ENCODE assay signal across 29 mouse cellular contexts in the genomic region with DNA sequence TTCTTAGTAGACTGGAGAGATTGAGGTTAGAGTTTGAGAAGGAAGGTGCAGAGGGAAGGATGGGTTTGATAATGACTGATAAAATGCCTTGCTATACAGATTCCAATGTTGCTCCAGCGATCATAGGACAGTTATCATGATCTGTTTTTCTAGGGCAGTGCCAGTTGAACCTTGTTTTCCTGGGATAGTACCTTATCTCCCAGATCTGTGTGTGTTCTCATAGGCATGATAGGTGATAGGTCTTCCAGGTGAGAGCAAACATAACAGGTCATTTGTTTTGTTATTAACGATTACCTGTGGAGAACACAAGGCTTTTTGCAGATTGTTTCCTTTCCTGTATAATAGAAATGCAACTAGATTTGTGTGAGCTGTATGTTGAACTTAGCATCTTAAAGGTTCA.
"Had no signal": no experiment of that assay in that cellular context is flagged by ENCODE, and none has a peak within 500 bp of the region (broad histone marks: within the 10 kb centered on the region; RNA-seq: fewer than 3 reads in every experiment).

No protein-coding gene starts in this region.

- H3K27me3 ChIP-seq: embryonic facial prominence, embryonic 12.5 days; embryonic facial prominence, embryonic 13.5 days; embryonic facial prominence, embryonic 15.5 days; forebrain, embryonic 12.5 days; forebrain, embryonic 13.5 days; forebrain, embryonic 15.5 days had no signal

- H3K4me1 ChIP-seq: embryonic facial prominence, embryonic 10.5 days; embryonic facial prominence, embryonic 12.5 days; embryonic facial prominence, embryonic 13.5 days; embryonic facial prominence, embryonic 15.5 days; forebrain, embryonic 10.5 days; forebrain, embryonic 12.5 days; forebrain, embryonic 13.5 days; forebrain, embryonic 15.5 days had no signal

- H3K27ac ChIP-seq: embryonic facial prominence, embryonic 10.5 days; embryonic facial prominence, embryonic 12.5 days; embryonic facial prominence, embryonic 13.5 days; embryonic facial prominence, embryonic 15.5 days; forebrain, embryonic 10.5 days; forebrain, embryonic 12.5 days; forebrain, embryonic 13.5 days; forebrain, embryonic 15.5 days; gastrocnemius, adult 2 months; heart, adult 2 months had no signal

- H3K4me2 ChIP-seq: embryonic facial prominence, embryonic 12.5 days; embryonic facial prominence, embryonic 13.5 days; embryonic facial prominence, embryonic 15.5 days; forebrain, embryonic 12.5 days; forebrain, embryonic 13.5 days; forebrain, embryonic 15.5 days had no signal

- H3K9me3 ChIP-seq: embryonic facial prominence, embryonic 13.5 days; embryonic facial prominence, embryonic 15.5 days; forebrain, embryonic 12.5 days had no signal

- H3K4me3 ChIP-seq: embryonic facial prominence, embryonic 10.5 days; embryonic facial prominence, embryonic 12.5 days; embryonic facial prominence, embryonic 13.5 days; embryonic facial prominence, embryonic 15.5 days; erythroblast, embryonic 14.5 days; forebrain, embryonic 10.5 days; forebrain, embryonic 12.5 days; forebrain, embryonic 13.5 days; forebrain, embryonic 15.5 days; gastrocnemius, adult 2 months; heart, adult 2 months had no signal

- H3K36me3 ChIP-seq: embryonic facial prominence, embryonic 12.5 days; embryonic facial prominence, embryonic 13.5 days; embryonic facial prominence, embryonic 15.5 days; forebrain, embryonic 12.5 days; forebrain, embryonic 15.5 days had no signal

- H3K9ac ChIP-seq: embryonic facial prominence, embryonic 12.5 days; embryonic facial prominence, embryonic 13.5 days; embryonic facial prominence, embryonic 15.5 days; forebrain, embryonic 12.5 days; forebrain, embryonic 13.5 days; forebrain, embryonic 15.5 days; forebrain, postnatal 0 days had no signal

- DNase-seq: cerebellum, adult 2 months; cerebellum, adult 8-10 months; cerebellum, adult 9-10 months; cerebellum, adult 9-11 months; cerebellum, postnatal 10 days; cerebellum, postnatal 14 days; cerebellum, postnatal 25 days; cerebellum, postnatal 36 days; embryo, embryonic 11 days; forebrain, postnatal 0 days; gastrocnemius, adult 2 months; gastrocnemius, postnatal 10 days; gastrocnemius, postnatal 14 days; gastrocnemius, postnatal 25 days; gastrocnemius, postnatal 36 days; heart, adult 11 months; heart, adult 18-20 months; heart, adult 2 months had no signal

- ATAC-seq: forebrain, embryonic 13.5 days; forebrain, embryonic 14.5 days; forebrain, embryonic 15.5 days; forebrain, embryonic 16.5 days; forebrain, postnatal 0 days had no signal
